Mouse (Mus musculus) lung, embryonic 16.5 days (tissue): ENCODE data around the gene 6030452D12Rik. TPM values are rescaled to one million over a fixed set of nuclear protein-coding genes. Genes with fewer than 3 reads are reported as not detected.

ENCODE experiments used
- ATAC-seq: fragments of 200-750 bp; cut with Nextera tagmentation; 2 replicates; pipeline ENCODE4 v1.8.0; 2017; ENCODE audit warnings: low read depth, mild to moderate bottlenecking, moderate library complexity
- H3K27ac ChIP-seq: fragments of 300-500 bp; sonication (generic); 2 replicates; pipeline ENCODE4 v1.5.1; 2014; ENCODE audit warnings: mild to moderate bottlenecking, control low read depth, low read length
- H3K27me3 ChIP-seq: fragments of 300-500 bp; sonication (generic); 2 replicates; pipeline ENCODE4 v1.6.1; 2014; ENCODE audit warnings: low read depth, low read length, mixed read lengths; ENCODE audit not compliant: control insufficient read depth, insufficient read depth
- H3K36me3 ChIP-seq: fragments of 300-500 bp; sonication (generic); 2 replicates; pipeline ENCODE4 v1.6.1; 2014; ENCODE audit warnings: low read length; ENCODE audit not compliant: control insufficient read depth, insufficient read depth
- H3K4me1 ChIP-seq: fragments of 300-500 bp; sonication (generic); replicated peaks from 2 replicates; pipeline ENCODE4 v1.6.1; 2014; ENCODE audit warnings: low read length, mixed read lengths; ENCODE audit not compliant: control insufficient read depth, insufficient read depth
- H3K4me2 ChIP-seq: fragments of 300-500 bp; sonication (generic); 2 replicates; pipeline ENCODE4 v1.6.1; 2014; ENCODE audit warnings: low read depth, low read length, control low read depth
- H3K4me3 ChIP-seq: fragments of 300-500 bp; sonication (generic); 2 replicates; pipeline ENCODE4 v1.5.1; 2014; ENCODE audit warnings: mild to moderate bottlenecking, low read length, control low read depth
- H3K9ac ChIP-seq: fragments of 300-500 bp; sonication (generic); 2 replicates; pipeline ENCODE4 v1.6.1; 2014; ENCODE audit warnings: low read length, control low read depth
- H3K9me3 ChIP-seq: fragments of 300-500 bp; sonication (generic); 2 replicates; pipeline ENCODE4 v1.6.1; 2016; ENCODE audit warnings: low read length; ENCODE audit not compliant: control insufficient read depth
- WGBS: fragments of 180-500 bp; shearing (Covaris S2); extraction: QIAGEN DNeasy Blood & Tissue Kit; methylation state at CpG from one replicate; pipeline ENCODE4 v1.1.7; 2014; 5-methylcytosine and 5-hydroxymethylcytosine counted together
- polyA plus RNA-seq: library from polyadenylated mRNA; unstranded; fragments of >200 nt; fragmentation: Nextera tagmentation; extraction: Ambion mirVana; gene quantifications from 2 replicates; pipeline ENCODE4 v1.2.1, GENCODE M21; 2015

6030452D12Rik gene
- polyA plus RNA-seq, 1 experiment from 2014 or later, result not detected

- no peak overlapping the region for H3K4me3 ChIP-seq
- 35% methylated on average over 10 of the region's 10 CpGs for WGBS
- H3K4me2 ChIP-seq, result no peak overlapping the region
Measured at GRCm38 (mm10) chr8:106505328-106505965, 5.1 kb downstream of the 6030452D12Rik start.

GRCm38 (mm10) chr8:106506106-106506505, 5.8 kb downstream of the 6030452D12Rik start:
- H3K4me2 ChIP-seq, result no peak overlapping the region
- no peak overlapping the region for H3K9ac ChIP-seq
- 88% methylated on average over 1 of the region's 1 CpGs for WGBS
- no peak for ATAC-seq
- H3K4me3 ChIP-seq, result no peak overlapping the region
- H3K27me3 ChIP-seq, result peaks cover 9% of the 10 kb centered on the region
- peaks cover 32% of the 10 kb centered on the region for H3K4me1 ChIP-seq
- no peaks in the 10 kb centered on the region for H3K9me3 ChIP-seq
- no peaks in the 10 kb centered on the region for H3K36me3 ChIP-seq
- H3K27ac ChIP-seq, result no peak overlapping the region

More at GRCm38 (mm10) chr8:106505328-106505965, 5.1 kb downstream of the 6030452D12Rik start:
- Histone ChIP-seq H3K36me3 (no peaks in the 10 kb centered on the region), H3K27ac (no peak overlapping the region), H3K9me3 (no peaks in the 10 kb centered on the region), H3K9ac (no peak overlapping the region), H3K27me3 (peaks cover 4% of the 10 kb centered on the region), H3K4me1 (peaks cover 27% of the 10 kb centered on the region)
- ATAC-seq, result no peak

GRCm38 (mm10) chr8:106507761-106508331, 7.5 kb downstream of the 6030452D12Rik start:
- H3K27me3 ChIP-seq, result peaks cover 15% of the 10 kb centered on the region
- H3K27ac ChIP-seq, result peak overlapping the region; percentile 68
- peak overlapping the region; percentile 38 for H3K4me3 ChIP-seq
- no peaks in the 10 kb centered on the region for H3K36me3 ChIP-seq
- peaks cover 41% of the 10 kb centered on the region for H3K4me1 ChIP-seq
- H3K9ac ChIP-seq, result peak overlapping the region; percentile 60
- under 1% methylated on average over 30 of the region's 30 CpGs for WGBS
- peak overlapping the region; percentile 71 for H3K4me2 ChIP-seq
- peak; percentile 82 for ATAC-seq
- no peaks in the 10 kb centered on the region for H3K9me3 ChIP-seq

- Histone ChIP-seq H3K27ac (no peak overlapping the region), H3K27me3 (peaks cover 15% of the 10 kb centered on the region), H3K4me1 (peaks cover 41% of the 10 kb centered on the region), H3K4me2 (peak overlapping the region; percentile 71), H3K36me3 (no peaks in the 10 kb centered on the region), H3K9me3 (no peaks in the 10 kb centered on the region), H3K4me3 (no peak overlapping the region), H3K9ac (no peak overlapping the region; the same call in 1 of the 2 replicates)
- 36% methylated on average over 3 of the region's 3 CpGs for WGBS
- ATAC-seq, result no peak
Measured at GRCm38 (mm10) chr8:106508456-106508855, 8.1 kb downstream of the 6030452D12Rik start.

- Histone ChIP-seq H3K27me3 (peaks cover 15% of the 10 kb centered on the region), H3K4me2 (no peak overlapping the region), H3K36me3 (no peaks in the 10 kb centered on the region), H3K4me3 (no peak overlapping the region), H3K4me1 (peaks cover 41% of the 10 kb centered on the region), H3K9ac (no peak overlapping the region), H3K9me3 (no peaks in the 10 kb centered on the region), H3K27ac (no peak overlapping the region)
- ATAC-seq, result no peak
- WGBS, result 65% methylated on average over 8 of the region's 8 CpGs
Measured at GRCm38 (mm10) chr8:106509079-106509780, 8.9 kb downstream of the 6030452D12Rik start.

GRCm38 (mm10) chr8:106510365-106510975, 10.1 kb downstream of the 6030452D12Rik start, which contains the start of gene Cdh3:
Cdh3 (plus strand) TSS chr8:106510891.
- Histone ChIP-seq H3K4me2 (peak within 1 kb of the TSS; percentile 61), H3K9me3 (no peaks in the 10 kb centered on the region), H3K36me3 (no peaks in the 10 kb centered on the region), H3K27me3 (peaks cover 15% of the 10 kb centered on the region), H3K4me3 (peak within 1 kb of the TSS; percentile 57), H3K27ac (peak within 1 kb of the TSS; percentile 75), H3K4me1 (peaks cover 39% of the 10 kb centered on the region), H3K9ac (peak within 1 kb of the TSS; percentile 70)
- ATAC-seq, result peak; percentile 81
- under 1% methylated on average over 34 of the region's 34 CpGs for WGBS

- Histone ChIP-seq H3K9me3 (no peaks in the 10 kb centered on the region), H3K27ac (peak overlapping the region; percentile 75), H3K4me3 (peak overlapping the region; percentile 57), H3K4me2 (peak overlapping the region; percentile 61), H3K9ac (peak overlapping the region; percentile 70), H3K36me3 (no peaks in the 10 kb centered on the region), H3K27me3 (peaks cover 15% of the 10 kb centered on the region), H3K4me1 (peaks cover 35% of the 10 kb centered on the region)
- under 1% methylated on average over 22 of the region's 22 CpGs for WGBS
- ATAC-seq, result peak; percentile 16
Measured at GRCm38 (mm10) chr8:106511065-106511501, 10.8 kb downstream of the 6030452D12Rik start.

- no peaks in the 10 kb centered on the region for H3K36me3 ChIP-seq
- H3K27ac ChIP-seq, result peak overlapping the region; percentile 75
- H3K4me3 ChIP-seq, result peak overlapping the region; percentile 57
- under 1% methylated on average over 30 of the region's 30 CpGs for WGBS
- peaks cover 36% of the 10 kb centered on the region for H3K4me1 ChIP-seq
- ATAC-seq, result peak; percentile 21; the same call in 1 of the 2 replicates
- peak overlapping the region; percentile 61 for H3K4me2 ChIP-seq
- H3K9ac ChIP-seq, result peak overlapping the region; percentile 70
- peaks cover 15% of the 10 kb centered on the region for H3K27me3 ChIP-seq
- no peaks in the 10 kb centered on the region for H3K9me3 ChIP-seq
Measured at GRCm38 (mm10) chr8:106511531-106512041, 11.3 kb downstream of the 6030452D12Rik start.
